Mouse (Mus musculus): ENCODE measurements around the gene Cep68. TPM values are rescaled to one million over a fixed set of nuclear protein-coding genes. Genes with fewer than 3 reads are reported as not detected.

The Cep68 gene
- polyA plus RNA-seq, 1 experiment from 2014 or later: 46.9 TPM

Other genes starting within 250 kb of the Cep68 start
- 111 and 114 TPM in 2 replicates for gene Actr2, start 136.5 kb downstream of the Cep68 start, polyA plus RNA-seq (2016; fragmentation: Nextera tagmentation; extraction: Ambion mirVana)
- 198 and 205 TPM in 2 replicates for gene Rab1a, start 48.0 kb downstream of the Cep68 start, polyA plus RNA-seq (2016; fragmentation: Nextera tagmentation; extraction: Ambion mirVana)
- gene Slc1a4, start 83.3 kb upstream of the Cep68 start, polyA plus RNA-seq (2016; fragmentation: Nextera tagmentation; extraction: Ambion mirVana): 13.5 TPM in 2 replicates

All from embryonic facial prominence, embryonic 10.5 days (tissue).